Mouse (Mus musculus) C2C12 (cell line): ENCODE results near the gene Gm45213. TPM values are rescaled to one million over a fixed set of nuclear protein-coding genes. Genes with fewer than 3 reads are reported as not detected.
"Not testable (repeated sequence)": the region's sequence is repeated elsewhere in the genome, so short reads cannot be mapped to it uniquely, and the experiment has no call there.

Experiments used
- H3K27me3 ChIP-seq: one replicate; pipeline ENCODE4 v1.6.1; 2011; ENCODE audit not compliant: control insufficient read depth, insufficient read depth, insufficient read length
- H3K36me3 ChIP-seq: one replicate; pipeline ENCODE4 v1.6.1; 2011; ENCODE audit not compliant: control insufficient read depth, insufficient read depth
- H3K4me3 ChIP-seq: one replicate; pipeline ENCODE4 v1.5.1; 2011; ENCODE audit warnings: mild to moderate bottlenecking, control low read depth; ENCODE audit not compliant: poor library complexity, insufficient read depth, severe bottlenecking
- H3K79me2 ChIP-seq: one replicate; pipeline ENCODE4 v1.6.1; 2011; ENCODE audit not compliant: control insufficient read depth, insufficient read depth
- H3K79me3 ChIP-seq: one replicate; pipeline ENCODE4 v1.6.1; 2011; ENCODE audit warnings: low read depth, control low read depth
- H3ac ChIP-seq: one replicate; pipeline ENCODE3; 2011; ENCODE audit warnings: low read depth; ENCODE audit not compliant: control insufficient read depth, insufficient read length
- CEBPB ChIP-seq: IDR thresholded peaks from one replicate; pipeline ENCODE4 v1.6.1; 2011; ENCODE audit warnings: low read depth, mild to moderate bottlenecking, control low read depth, moderate library complexity
- CTCF ChIP-seq: IDR thresholded peaks from one replicate; pipeline ENCODE4 v1.5.1; 2011; ENCODE audit not compliant: control insufficient read depth, insufficient read depth, insufficient read length
- FOSL1 ChIP-seq: IDR thresholded peaks from one replicate; pipeline ENCODE4 v1.8.0; 2011; ENCODE audit warnings: mild to moderate bottlenecking, low read length; ENCODE audit not compliant: poor library complexity, insufficient read depth, severe bottlenecking
- MAX ChIP-seq: IDR thresholded peaks from one replicate; pipeline ENCODE4 v1.6.1; 2011; ENCODE audit warnings: mild to moderate bottlenecking, control low read depth
- MYOD1 ChIP-seq: IDR thresholded peaks from one replicate; pipeline ENCODE4 v1.6.1; 2011; ENCODE audit warnings: low read depth; ENCODE audit not compliant: control insufficient read depth, insufficient read length
- MYOG ChIP-seq: IDR thresholded peaks from one replicate; pipeline ENCODE4 v1.6.1; 2011; ENCODE audit not compliant: control insufficient read depth, insufficient read length; ENCODE audit errors: extremely low read depth
- USF1 ChIP-seq: IDR thresholded peaks from one replicate; pipeline ENCODE4 v1.6.1; 2011; ENCODE audit warnings: low read depth, mild to moderate bottlenecking, control low read depth, moderate library complexity
- polyA plus RNA-seq: library from polyadenylated mRNA; unstranded; fragments of >200 nt; fragmentation: generic; extraction: Trizol; gene quantifications from one replicate; pipeline ENCODE4 v1.2.1, GENCODE M21; 2012; ENCODE audit warnings: missing spikeins

The Gm45213 gene
- polyA plus RNA-seq, 1 experiment = not detected

DNA sequence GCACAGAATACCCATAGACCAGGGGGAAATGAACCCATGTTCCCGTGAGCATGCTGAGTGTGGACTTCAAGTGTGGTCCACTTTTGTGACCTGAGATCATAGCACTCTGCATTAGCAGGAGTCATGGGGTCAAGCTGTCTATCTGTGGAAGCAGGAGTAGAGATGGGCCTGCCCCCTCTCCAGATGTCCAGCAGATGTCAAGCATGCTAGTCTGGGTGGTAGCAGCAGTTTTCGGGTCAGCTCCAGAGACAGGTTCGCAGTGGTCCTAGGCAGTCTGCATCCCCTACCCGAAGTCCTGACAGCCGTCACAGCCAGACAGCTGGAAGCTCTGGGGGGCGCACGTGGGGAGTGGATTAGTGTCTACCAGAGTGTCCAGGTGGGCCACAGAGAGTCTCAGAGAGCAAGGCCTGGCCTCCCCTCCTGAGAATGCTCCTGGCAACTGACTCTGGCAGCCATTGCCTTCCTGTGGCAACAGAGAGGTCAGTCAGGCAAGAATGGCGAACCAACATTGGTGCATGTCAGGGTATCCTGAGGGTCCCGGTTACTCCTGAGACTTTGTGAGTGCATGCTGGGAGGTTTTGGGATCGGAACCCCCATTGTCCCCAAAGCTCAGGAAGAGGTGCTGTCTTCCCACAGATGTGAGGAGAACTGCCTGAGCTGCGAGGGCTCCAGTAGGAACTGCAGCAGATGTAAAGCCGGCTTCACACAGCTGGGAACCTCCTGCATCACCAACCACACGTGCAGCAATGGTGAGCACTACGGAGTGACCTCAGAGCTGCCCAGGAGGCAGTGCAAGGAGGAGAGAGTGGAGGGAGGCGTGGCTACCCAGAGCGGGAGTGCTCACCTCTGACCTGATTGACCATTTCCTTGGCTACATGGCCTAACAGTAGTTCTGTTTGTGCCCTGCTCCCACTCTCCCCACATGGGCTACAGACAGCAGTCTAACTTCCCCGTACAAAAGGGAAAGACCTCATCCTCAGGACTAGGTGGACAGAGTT lies 3.8 kb downstream of the Gm45213 start:
- H3K4me3 ChIP-seq = no peak overlapping the region
- TF ChIP-seq MYOD1 (no peak), MAX (no peak), FOSL1 (no peak), USF1 (no peak), CEBPB (no peak), CTCF (no peak), MYOG (no peak)
- H3K79me2 ChIP-seq = no peaks in the 10 kb centered on the region
- no peak overlapping the region for H3ac ChIP-seq
- H3K36me3 ChIP-seq = no peaks in the 10 kb centered on the region
- H3K79me3 ChIP-seq = no peaks in the 10 kb centered on the region
- H3K27me3 ChIP-seq = peaks cover 81% of the 10 kb centered on the region

GRCm38 (mm10) chr7:66047975-66048374 lies 4.6 kb downstream of the Gm45213 start:
- H3K79me3 ChIP-seq = no peaks in the 10 kb centered on the region
- H3K79me2 ChIP-seq = no peaks in the 10 kb centered on the region
- no peak overlapping the region for H3ac ChIP-seq
- H3K27me3 ChIP-seq = peaks cover 77% of the 10 kb centered on the region
- no peak for TF ChIP-seq MYOD1
- TF ChIP-seq CEBPB = no peak
- TF ChIP-seq USF1 = no peak
- TF ChIP-seq MYOG = no peak
- no peak for TF ChIP-seq CTCF
- no peak for TF ChIP-seq FOSL1
- no peak for TF ChIP-seq MAX
- no peak overlapping the region for H3K4me3 ChIP-seq
- H3K36me3 ChIP-seq = no peaks in the 10 kb centered on the region

- TF ChIP-seq USF1 = no peak
- TF ChIP-seq MAX = no peak
- no peak for TF ChIP-seq FOSL1
- TF ChIP-seq CTCF = no peak
- TF ChIP-seq MYOG = no peak
- TF ChIP-seq MYOD1 = no peak
- no peak for TF ChIP-seq CEBPB
- no peaks in the 10 kb centered on the region for H3K79me2 ChIP-seq
- peaks cover 70% of the 10 kb centered on the region for H3K27me3 ChIP-seq
Observed at GRCm38 (mm10) chr7:66048446-66049230, 5.2 kb downstream of the Gm45213 start.

GRCm38 (mm10) chr7:66053946-66054483 lies 10.6 kb downstream of the Gm45213 start:
- no peaks in the 10 kb centered on the region for H3K79me2 ChIP-seq
- H3K27me3 ChIP-seq = peaks cover 19% of the 10 kb centered on the region
- no peaks in the 10 kb centered on the region for H3K36me3 ChIP-seq
- H3K4me3 ChIP-seq = no peak overlapping the region
- H3K79me3 ChIP-seq = no peaks in the 10 kb centered on the region
- no peak overlapping the region for H3ac ChIP-seq
- no peak for TF ChIP-seq MAX
- no peak for TF ChIP-seq CEBPB
- no peak for TF ChIP-seq MYOD1
- TF ChIP-seq FOSL1 = no peak
- no peak for TF ChIP-seq CTCF
- no peak for TF ChIP-seq USF1
- no peak for TF ChIP-seq MYOG

More at GRCm38 (mm10) chr7:66048446-66049230, 5.2 kb downstream of the Gm45213 start:
- no peaks in the 10 kb centered on the region for H3K36me3 ChIP-seq
- H3ac ChIP-seq = no peak overlapping the region
- H3K79me3 ChIP-seq = no peaks in the 10 kb centered on the region
- H3K4me3 ChIP-seq = no peak overlapping the region

DNA sequence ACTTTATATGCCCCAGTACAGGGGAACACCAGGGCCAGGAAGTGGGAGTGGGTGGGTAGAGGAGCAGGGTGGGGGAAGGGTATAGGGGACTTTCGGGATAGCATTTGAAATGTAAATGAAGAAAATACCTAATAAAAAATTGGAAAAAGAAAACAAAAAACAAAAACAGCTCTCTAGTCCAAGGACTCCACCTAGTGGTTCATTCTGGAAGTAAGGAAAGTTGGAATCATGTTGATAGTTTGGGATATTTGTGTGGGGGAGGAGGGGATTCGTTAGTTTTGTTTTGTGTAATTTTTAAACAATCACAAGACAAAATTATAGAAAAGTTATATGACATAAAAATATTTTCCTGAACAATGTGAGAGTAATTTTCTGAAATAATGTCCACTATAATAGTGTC lies 12.0 kb downstream of the Gm45213 start:
- H3ac ChIP-seq, H3K36me3 ChIP-seq, H3K79me2 ChIP-seq, H3K4me3 ChIP-seq, H3K79me3 ChIP-seq: not testable (repeated sequence)
- H3K27me3 ChIP-seq = peaks cover 10% of the 10 kb centered on the region
